Mouse (Mus musculus): Measurements from ENCODE around the gene Gm42906.

Gene Gm42906

DNA sequence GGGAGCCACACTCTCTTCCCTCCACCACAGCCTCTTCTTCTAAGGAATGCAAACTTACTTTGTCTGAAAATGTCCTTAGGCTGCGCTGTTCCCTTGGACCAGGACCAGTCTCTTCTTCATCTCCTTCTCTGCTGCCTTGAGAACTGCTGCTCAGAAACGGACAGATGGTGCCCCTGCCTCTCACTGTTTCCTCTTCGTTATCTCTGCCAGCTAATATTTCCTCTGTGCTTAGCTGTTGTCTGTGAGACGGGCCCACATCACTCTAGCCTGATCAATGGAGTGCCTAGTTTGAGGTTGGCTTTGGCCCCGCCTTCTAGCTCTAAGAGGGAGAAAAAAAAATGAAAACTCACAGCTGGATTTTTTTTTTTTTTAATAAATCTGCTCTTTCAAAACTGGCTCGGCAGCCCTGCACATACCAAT is 300.7 kb downstream of the Gm42906 start:
- no peak for ATAC-seq (ENCODE audit: insufficient number of reproducible peaks, low FRiP score, low TSS enrichment)

DNA sequence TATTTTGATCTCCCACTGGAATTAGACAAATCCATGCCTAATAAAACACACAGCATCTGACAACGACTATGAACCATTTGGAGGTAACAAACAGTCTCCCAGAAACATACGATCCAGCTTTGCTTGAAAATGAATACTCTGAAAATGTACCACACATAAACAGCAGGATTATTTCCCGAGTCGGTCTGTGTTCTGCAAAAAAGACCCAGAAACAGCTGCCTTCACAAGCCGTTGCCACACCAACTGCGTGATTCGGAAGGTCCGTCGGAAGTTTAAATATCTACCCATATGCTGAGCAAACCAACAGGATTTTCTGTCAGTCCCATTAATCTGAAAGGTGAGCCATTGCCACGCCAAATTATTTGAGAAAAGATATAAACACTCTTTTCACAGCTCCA is 301.4 kb downstream of the Gm42906 start:
- no peak for ATAC-seq (ENCODE audit: insufficient number of reproducible peaks, low FRiP score, low TSS enrichment)

DNA sequence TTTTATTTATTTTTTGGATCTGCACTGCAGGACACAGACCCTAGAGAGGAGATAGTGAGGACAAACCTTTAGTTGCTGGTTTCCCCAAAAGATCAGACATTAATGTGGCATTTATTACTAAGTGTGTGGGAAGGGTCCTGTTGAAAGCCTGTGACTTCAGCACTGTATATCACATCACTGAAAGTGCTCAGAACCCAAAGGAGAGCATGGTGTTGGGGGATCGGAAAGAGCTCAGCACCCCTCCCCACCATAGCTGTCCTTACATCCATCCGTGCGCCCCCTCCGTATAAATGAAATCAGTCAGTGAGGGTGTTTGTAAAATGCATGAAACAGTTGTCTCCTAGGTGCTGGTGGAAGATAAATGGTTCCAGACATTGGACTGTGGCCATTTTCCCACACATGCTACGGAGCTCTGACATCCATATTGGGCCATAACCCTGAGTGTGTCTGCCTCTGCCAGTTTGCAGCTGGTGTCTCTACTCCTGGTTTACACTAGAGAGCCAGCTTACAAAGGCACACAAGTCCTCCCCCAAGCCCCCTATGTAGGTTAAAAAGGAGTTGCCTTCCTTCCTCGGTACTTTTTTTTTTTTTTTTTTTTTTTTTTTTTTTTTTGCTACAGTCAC is 301.9 kb downstream of the Gm42906 start:
- no peak for ATAC-seq (ENCODE audit: insufficient number of reproducible peaks, low FRiP score, low TSS enrichment)

DNA sequence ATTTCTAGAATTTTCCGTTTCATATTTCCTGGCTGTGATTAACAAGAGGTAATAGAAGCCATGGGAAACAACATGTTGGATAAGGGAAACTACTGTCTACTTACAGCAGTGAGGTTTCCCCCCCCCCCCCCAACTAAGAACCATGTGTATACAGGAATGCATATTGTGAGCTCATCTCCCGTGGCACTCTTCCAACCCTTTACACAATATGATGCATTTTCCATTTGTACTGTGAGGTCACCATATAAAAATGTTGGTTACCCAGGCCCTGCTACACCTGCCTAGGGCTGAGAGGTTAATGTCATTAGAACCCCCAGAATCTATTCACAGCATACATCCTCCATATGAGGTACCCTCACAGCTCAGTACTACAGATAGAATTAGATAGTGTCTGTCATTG is 310.1 kb downstream of the Gm42906 start:
- no peak for ATAC-seq (ENCODE audit: insufficient number of reproducible peaks, low FRiP score, low TSS enrichment)

DNA sequence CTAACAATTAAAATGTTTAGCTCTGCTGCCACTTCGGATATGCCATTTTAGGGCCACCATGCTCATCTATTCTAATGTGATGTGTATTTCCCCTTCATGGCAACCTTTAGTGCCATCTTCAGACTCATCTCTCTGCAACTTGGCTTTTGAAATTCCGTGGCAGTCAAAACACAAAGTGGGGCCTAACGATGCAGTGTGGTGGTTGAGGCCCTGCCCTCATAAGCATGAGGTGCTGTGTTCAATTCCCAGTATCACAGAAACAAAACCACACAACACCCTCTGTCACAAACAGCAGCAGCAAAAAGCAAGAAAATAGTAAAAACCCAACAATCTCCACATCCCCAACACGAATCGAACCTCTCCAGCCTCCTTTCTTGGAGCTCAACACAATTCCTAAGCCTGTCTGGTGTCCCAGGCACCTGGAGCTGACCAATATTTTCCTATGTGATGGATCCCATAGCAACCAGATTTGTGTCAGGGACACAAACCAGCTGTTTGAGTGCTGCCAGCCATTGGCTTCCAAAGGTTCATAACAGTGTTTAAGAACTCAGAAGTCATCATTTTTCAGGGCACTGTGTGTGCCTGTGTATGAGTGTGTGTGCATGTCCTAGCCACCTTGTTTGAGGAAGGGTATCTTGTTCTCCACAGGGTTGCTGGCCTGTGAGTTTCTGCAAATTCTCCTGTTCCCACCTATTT is 311.6 kb downstream of the Gm42906 start:
- no peak for ATAC-seq (ENCODE audit: insufficient number of reproducible peaks, low FRiP score, low TSS enrichment)

DNA sequence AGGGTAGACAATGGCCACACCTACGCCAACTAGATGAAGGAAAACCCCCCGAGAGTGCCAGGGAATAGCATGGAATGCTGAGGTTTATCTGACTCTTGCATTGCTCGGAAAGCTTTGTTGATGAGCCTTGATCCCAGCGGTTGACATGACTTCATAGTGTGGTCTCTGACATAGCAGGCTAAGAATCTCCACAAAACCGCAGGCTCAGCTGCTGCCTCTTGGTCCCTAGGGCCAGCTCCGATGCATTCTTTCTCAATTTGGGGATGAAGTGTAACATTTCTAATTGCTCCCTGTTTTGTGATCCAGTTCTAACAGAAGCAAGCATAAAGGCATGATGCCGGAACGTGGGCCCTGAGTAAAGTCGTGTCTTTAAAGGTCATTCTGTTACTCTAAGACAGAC is 315.2 kb downstream of the Gm42906 start:
- no peak for ATAC-seq (ENCODE audit: insufficient number of reproducible peaks, low FRiP score, low TSS enrichment)

DNA sequence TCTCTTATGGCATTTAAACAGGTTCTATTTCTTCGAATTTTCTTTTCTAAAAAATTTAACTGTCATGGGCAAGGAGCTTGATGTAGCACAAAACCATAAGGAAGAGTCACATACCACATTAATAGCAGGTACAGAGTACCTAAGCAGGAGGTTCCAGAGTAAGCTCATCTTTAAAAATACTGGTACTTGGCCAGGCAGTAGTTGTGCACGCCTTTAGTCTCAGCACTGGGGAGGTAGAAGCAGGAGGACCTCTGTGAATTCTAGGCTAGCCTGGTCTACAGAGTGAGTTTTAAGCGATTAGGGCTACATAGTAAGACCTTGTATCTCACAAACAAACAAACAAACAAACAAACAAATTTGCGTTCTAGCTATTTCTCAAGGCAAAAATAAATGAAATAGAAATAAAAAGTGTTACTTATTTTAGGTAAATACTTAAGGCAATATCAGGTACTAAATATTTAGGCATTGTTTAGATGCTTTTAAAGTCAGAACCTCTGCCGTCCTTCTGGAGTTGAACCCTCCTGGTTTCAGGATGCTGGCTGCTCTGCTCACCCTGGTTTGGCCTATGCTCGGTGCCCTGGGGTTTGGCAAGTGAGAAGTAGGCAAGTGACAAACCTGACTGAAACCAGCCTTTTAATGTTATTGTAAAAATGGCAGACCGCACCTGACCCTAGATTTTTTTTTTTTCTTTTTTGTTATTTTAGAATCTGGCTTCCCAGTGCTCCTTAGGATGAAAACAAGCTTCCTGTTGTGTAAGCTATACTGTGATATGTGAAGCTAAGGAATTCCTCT is 316.7 kb downstream of the Gm42906 start:
- ATAC-seq (ENCODE audit: insufficient number of reproducible peaks, low FRiP score, low TSS enrichment): no peak

DNA sequence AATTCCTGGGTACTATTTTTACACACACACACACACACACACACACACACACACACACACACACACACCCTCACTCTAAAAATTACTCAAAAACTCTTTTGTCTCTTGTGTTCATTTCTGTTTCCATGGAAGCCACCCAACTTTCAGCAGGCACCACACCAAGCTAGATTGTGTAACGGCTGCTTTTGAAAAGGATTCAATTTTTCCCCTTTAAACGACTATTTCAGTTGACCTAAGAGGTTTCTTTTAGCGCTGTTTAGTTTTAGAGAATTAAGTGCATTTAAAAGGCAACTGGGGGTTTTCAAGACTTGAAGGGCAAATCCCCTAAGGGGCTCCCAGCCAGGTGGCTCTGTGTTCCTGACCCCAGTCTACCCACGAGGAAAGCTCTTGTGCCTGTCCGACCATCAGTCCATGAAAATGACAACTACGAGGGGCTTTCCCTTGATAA is 317.5 kb downstream of the Gm42906 start:
- ATAC-seq (ENCODE audit: insufficient number of reproducible peaks, low FRiP score, low TSS enrichment): no peak

DNA sequence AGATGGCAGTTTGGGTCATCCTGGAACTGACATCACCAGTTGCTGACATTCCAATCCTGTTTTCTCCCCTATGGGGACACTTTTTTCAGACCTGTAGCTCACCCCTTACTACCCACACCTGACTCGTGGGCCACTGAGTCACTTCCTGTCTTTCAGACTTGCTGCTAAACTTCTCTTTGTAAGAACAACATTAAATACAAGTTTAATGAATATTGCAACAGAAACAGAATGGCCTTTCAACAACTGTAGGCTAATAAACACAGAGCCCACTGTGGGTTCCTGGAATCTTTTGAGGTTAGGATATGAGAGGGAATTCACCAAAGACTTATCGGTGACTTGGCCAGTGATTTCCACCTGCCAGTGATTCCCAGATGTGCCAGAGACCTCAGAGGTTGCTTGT is 318.1 kb downstream of the Gm42906 start:
- ATAC-seq (ENCODE audit: insufficient number of reproducible peaks, low FRiP score, low TSS enrichment): no peak

DNA sequence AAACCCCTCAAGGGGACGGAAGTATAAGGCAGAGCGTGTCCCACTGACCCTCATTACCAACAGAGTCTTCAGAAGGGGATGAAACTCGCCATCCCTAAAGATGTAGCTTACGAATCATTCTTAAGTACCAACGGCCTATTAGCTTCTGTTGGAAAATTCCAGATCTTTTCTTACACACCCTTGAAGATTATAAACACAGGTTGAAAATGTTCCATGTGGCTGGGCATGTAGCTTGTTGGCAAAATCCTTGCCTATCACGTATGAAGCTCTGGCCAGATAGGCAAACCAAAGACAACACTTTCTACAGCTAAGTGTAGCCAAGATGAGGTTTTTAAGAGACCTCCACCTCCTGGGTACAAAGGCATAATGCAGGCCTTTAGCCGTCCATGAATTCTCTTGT is 319.0 kb downstream of the Gm42906 start:
- no peak for ATAC-seq (ENCODE audit: insufficient number of reproducible peaks, low FRiP score, low TSS enrichment)

DNA sequence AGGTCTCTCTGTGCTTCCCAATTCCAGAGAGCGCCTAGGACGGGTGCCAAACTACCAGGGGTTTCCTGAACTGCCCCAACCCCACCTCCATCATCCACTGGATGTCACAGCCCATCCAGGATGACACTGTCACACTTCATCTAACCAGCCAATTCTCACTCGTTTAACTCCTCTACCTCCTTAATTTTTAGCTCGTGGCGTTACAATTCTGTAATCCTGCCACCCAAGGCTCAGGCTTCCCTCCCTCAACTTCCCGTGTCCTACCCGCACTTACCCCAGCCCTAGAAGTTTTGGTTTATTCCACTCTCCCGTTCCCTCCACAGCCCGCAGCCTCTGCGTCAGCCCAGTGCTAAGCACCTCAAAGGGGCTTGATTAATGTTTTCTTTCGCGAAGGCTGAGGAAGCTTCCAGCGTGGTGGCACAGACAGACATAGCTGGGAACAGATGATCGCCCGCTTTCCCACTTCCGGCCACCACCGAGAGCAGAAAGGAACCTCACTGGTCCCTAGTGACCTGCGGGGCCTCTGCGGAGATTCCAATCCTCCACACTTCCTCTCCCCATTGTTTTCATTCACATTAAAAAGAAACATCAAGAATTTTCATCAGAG is 319.6 kb downstream of the Gm42906 start:
- no peak for ATAC-seq (ENCODE audit: insufficient number of reproducible peaks, low FRiP score, low TSS enrichment)

DNA sequence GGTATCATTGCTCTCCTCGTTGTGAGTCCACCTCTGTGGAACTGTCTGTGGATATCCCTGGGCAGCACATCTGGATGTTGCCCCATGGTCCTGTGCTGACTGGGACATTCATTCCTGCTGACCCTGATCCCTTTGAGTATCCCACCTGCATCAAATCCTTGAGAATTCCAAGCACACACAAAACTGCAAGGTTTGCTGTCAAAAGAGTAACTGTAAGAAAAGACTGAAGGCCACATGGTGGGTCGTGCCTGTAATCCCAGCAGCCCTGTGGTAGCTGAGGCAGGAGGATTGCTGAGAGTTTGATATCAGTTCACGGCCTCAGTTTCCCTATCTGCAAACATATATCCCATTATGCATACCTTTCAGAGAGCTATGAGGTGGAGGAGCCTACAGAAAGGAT is 321.1 kb downstream of the Gm42906 start:
- ATAC-seq (ENCODE audit: insufficient number of reproducible peaks, low FRiP score, low TSS enrichment): no peak

DNA sequence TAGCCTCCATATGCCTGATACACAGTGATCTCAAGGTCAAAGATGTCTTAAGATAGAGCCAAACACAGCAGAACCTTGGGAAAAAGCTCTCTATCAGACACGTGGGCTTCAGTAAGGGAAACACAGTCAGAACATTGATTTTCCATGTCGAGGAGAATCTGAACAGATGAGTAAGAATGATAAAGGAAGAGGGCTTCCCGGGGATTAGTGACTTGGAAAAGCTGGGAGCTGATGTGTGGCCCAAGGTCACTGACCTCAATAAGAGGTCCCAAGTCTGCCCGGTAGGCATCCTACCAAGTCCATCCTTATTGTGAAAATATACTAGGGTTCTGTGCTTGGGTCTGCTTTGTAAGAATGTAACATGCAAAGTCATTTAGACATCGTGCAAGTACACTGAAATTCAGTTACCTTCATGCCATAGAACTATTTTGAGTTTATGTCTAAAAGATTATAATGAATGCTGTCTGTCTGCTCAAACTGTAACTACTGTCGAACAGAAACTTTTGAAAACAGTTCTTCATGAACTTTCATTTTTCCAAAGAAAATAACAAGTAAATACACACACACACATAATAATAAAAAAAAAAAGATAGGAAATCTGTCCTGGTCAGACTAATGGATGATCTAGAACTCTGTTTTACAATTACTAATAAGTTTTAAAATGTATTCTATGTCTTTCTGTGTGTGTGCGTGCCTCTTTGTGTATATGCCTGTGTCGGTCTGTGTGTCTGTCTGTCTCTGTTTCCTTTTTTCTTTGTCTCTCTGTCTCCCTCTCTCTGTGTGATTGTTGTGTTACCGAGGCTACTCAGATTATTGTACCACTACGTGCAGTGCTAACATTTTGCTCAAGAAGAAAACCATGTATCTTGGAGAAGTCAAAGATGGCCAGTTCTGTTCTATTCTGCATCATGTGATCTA is 322.6 kb downstream of the Gm42906 start:
- ATAC-seq (ENCODE audit: insufficient number of reproducible peaks, low FRiP score, low TSS enrichment): no peak

DNA sequence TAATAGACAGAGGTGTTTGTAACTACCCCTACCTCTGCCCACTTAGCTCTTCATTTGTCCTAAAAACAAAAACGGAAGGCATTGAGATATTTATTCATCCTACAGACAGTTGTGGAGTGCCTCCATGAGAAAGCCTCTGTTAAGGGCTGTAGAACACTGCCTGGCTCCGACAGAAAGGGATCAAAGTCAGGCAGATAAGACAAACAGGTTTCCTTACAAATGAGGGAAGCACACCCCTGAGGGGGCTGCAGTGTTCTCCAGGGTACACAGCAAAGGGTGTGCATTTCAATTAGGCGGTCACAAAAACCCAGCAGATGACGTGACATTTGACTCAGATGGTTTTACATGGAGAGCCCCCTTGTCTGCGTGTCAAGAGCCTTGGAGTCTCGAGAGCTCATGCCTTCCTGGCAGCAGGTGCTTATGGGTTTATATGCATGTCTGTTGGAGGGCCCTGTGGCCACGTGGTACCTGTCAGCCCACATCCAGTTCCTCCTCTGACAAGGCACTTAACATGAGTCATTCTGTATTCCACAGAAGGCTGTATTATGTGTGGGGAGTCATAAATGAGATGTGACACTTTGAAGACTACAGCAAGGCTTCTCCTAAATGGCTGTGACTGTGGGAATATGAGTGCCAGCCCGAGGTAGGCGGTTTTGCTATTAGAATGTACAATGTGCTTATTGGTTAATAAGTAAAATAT is 323.5 kb downstream of the Gm42906 start:
- no peak for ATAC-seq (ENCODE audit: insufficient number of reproducible peaks, low FRiP score, low TSS enrichment)

DNA sequence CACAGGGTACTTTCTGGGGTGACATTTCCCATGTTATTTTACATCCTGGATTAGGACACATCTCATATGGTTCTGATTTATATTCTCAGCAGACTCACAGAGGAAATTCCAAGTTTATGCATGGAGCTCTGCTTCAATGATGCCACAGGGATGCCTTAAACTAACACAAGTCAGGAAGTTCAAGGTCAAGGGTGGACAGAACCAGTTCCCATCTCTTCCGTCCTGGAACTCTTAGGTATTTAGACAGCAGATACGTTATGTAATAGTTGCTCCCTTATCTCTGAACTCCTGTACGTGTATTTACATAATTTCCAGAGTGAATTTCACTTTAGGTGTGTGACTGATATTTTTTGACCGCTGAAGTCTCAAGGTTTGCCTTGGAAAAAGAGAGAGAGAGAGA is 324.7 kb downstream of the Gm42906 start:
- no peak for ATAC-seq (ENCODE audit: insufficient number of reproducible peaks, low FRiP score, low TSS enrichment)

DNA sequence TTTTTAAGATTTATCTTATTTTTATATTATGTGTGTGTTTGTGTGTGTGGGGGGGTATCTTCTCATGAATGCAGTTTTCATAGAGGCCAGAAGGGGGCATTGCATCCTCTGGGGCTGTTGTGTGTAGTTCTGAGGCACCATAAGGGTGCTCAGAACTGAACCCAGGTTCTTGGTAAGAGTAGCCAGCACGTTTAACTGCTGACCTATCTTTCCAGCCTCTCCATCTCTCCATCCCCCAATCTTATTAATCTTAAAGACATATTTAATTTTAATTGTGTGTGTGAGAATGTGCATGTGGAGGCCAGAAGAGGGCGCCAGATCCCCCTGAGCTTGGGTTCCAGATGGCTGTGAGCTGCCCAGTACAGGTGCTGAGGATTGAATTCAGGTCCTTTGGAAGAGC is 325.7 kb downstream of the Gm42906 start:
- no peak for ATAC-seq (ENCODE audit: insufficient number of reproducible peaks, low FRiP score, low TSS enrichment)

DNA sequence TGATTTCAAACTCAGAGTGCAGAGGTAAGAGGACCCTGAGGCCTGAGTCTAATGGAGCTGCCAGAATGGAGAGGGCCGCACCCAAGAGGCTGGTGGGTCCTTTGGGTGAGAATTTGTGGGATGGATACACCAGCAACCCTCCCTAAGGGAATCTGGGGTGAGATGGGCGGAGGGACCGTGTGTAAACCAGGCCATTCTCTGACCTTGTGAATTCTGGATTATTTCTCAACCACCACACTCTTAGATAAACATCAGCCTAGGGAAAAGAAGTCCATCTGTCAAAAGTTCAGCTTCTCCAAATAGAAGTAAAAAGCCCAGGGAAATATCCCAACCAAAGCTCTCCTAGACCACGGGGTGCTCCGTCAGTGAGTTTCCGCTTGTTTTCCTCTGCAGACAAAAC is 332.0 kb downstream of the Gm42906 start:
- no peak for ATAC-seq (ENCODE audit: insufficient number of reproducible peaks, low FRiP score, low TSS enrichment)

DNA sequence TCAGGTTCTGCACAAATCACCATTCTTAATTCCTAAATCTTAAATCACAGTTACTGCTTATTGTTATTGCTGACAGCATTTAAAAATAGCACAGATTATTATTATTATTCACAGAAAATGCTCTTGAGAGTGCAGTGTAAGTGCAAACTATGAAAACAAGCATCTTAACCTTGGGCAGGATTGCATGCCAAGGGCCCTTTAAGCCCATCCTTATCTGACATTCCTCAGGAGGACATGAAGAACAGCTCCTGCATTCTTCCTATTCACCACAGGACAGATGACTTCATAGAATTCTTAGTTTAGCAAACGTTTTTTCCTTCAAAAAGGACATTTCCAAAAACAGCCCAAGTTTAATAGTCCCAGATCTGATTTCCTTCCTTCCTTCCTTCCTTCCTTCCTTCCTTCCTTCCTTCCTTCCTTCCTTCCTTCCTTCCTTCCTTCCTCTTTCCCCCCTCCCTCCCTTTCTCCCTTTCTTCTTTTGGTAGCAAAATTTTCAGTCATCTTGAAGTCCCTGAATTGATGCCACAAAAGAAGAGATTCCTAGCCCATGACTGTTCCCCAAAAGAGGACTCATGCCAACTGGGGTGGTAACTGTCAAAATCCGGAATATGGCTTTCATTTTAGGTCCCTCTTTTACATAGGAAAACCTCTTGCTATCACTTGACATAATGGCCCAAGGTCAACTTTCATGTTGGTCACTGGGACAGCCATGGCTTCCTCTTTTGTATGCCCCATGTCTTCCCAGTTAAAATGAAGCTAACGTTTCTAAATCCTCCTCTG is 334.9 kb downstream of the Gm42906 start:
- ATAC-seq (ENCODE audit: insufficient number of reproducible peaks, low FRiP score, low TSS enrichment): no peak

DNA sequence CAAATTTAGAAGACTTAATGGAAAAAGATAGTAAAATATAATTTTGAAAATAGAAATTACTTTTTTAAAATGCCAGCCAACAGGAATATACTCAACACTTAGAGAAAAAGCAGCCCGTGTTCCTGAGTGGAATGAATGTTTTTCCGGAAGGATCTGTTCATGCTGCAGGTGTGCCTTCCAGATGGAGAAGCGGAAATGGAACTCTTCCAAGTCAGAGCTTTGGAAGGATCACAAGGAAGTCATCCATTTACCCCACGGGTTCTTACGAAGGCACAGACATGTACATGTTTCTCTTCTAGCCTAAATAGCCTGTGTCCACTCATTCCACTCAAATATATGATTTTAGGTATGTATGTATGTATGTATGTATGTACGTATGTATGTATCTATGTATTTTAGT is 337.0 kb downstream of the Gm42906 start:
- ATAC-seq (ENCODE audit: insufficient number of reproducible peaks, low FRiP score, low TSS enrichment): no peak

Data from cerebellum, adult (tissue).